Mouse (Mus musculus): ENCODE data around the gene Gpr65.
"Not testable (repeated sequence)": the region's sequence is repeated elsewhere in the genome, so short reads cannot be mapped to it uniquely, and the experiment has no call there.

The Gpr65 gene

GRCm38 (mm10) chr12:98268441-98269369, at the start of gene Gpr65:
Gene Gpr65, plus strand, starts transcription at chr12:98268635.
- no peak for DNase-seq (ENCODE audit: extremely low read depth, insufficient read length, low spot score)

- no peak for DNase-seq (ENCODE audit: extremely low read depth, insufficient read length, low spot score)
Measured at GRCm38 (mm10) chr12:98223286-98223685, 45.1 kb upstream of the Gpr65 start.

GRCm38 (mm10) chr12:98227037-98227436, 41.4 kb upstream of the Gpr65 start:
- no peak for DNase-seq (ENCODE audit: extremely low read depth, insufficient read length, low spot score)

GRCm38 (mm10) chr12:98238478-98238877, 30.0 kb upstream of the Gpr65 start:
- not testable (repeated sequence) for DNase-seq (ENCODE audit: extremely low read depth, insufficient read length, low spot score)

GRCm38 (mm10) chr12:98244161-98244560, 24.3 kb upstream of the Gpr65 start:
- DNase-seq (ENCODE audit: extremely low read depth, insufficient read length, low spot score): no peak

GRCm38 (mm10) chr12:98244865-98245264, 23.6 kb upstream of the Gpr65 start:
- no peak for DNase-seq (ENCODE audit: extremely low read depth, insufficient read length, low spot score)

- no peak for DNase-seq (ENCODE audit: extremely low read depth, insufficient read length, low spot score)
Measured at GRCm38 (mm10) chr12:98246835-98247234, 21.6 kb upstream of the Gpr65 start.

- DNase-seq (ENCODE audit: extremely low read depth, insufficient read length, low spot score): peak; percentile 63
Measured at GRCm38 (mm10) chr12:98249671-98250070, 18.8 kb upstream of the Gpr65 start.

GRCm38 (mm10) chr12:98250327-98250726, 18.1 kb upstream of the Gpr65 start:
- DNase-seq (ENCODE audit: extremely low read depth, insufficient read length, low spot score): no peak

GRCm38 (mm10) chr12:98252417-98252816, 16.0 kb upstream of the Gpr65 start:
- DNase-seq (ENCODE audit: extremely low read depth, insufficient read length, low spot score): no peak

GRCm38 (mm10) chr12:98255373-98255995, 13.0 kb upstream of the Gpr65 start:
- peak; percentile 36 for DNase-seq (ENCODE audit: extremely low read depth, insufficient read length, low spot score)

GRCm38 (mm10) chr12:98258371-98258844, 10.0 kb upstream of the Gpr65 start:
- no peak for DNase-seq (ENCODE audit: extremely low read depth, insufficient read length, low spot score)

- peak; percentile 89 for DNase-seq (ENCODE audit: extremely low read depth, insufficient read length, low spot score)
Measured at GRCm38 (mm10) chr12:98258845-98259517, 9.5 kb upstream of the Gpr65 start, which contains the start of gene Galc. Gene Galc, minus strand, starts transcription at chr12:98259459.

GRCm38 (mm10) chr12:98259518-98259852, 8.9 kb upstream of the Gpr65 start:
- DNase-seq (ENCODE audit: extremely low read depth, insufficient read length, low spot score): no peak

- DNase-seq (ENCODE audit: extremely low read depth, insufficient read length, low spot score): no peak
Measured at GRCm38 (mm10) chr12:98265697-98266096, 2.7 kb upstream of the Gpr65 start.

- no peak for DNase-seq (ENCODE audit: extremely low read depth, insufficient read length, low spot score)
Measured at GRCm38 (mm10) chr12:98269791-98270745, 1.6 kb downstream of the Gpr65 start.

GRCm38 (mm10) chr12:98270810-98271566, 2.6 kb downstream of the Gpr65 start:
- no peak for DNase-seq (ENCODE audit: extremely low read depth, insufficient read length, low spot score)

- no peak for DNase-seq (ENCODE audit: extremely low read depth, insufficient read length, low spot score)
Measured at GRCm38 (mm10) chr12:98272433-98272832, 4.0 kb downstream of the Gpr65 start.

GRCm38 (mm10) chr12:98280530-98280929, 12.1 kb downstream of the Gpr65 start:
- peak; percentile 35 for DNase-seq (ENCODE audit: extremely low read depth, insufficient read length, low spot score)

Data from 3134 (cell line).